Mouse (Mus musculus) monocyte, adult 2 months (primary cell): ENCODE measurements around the gene 4922502D21Rik.
A peak's percentile ranks its signal among the peaks of the same experiment; 100 is the strongest.

Source experiments
- DNase-seq, 2 experiments: peaks; one replicate each; pipeline ENCODE4 v3.0.0; 2022; ENCODE audit warnings: low spot score in 2 of 2, low read depth in 1 of 2

The 4922502D21Rik gene

GRCm38 (mm10) chr6:129314655-129315168, 16.9 kb downstream of the 4922502D21Rik start:
- no peak for DNase-seq

DNA sequence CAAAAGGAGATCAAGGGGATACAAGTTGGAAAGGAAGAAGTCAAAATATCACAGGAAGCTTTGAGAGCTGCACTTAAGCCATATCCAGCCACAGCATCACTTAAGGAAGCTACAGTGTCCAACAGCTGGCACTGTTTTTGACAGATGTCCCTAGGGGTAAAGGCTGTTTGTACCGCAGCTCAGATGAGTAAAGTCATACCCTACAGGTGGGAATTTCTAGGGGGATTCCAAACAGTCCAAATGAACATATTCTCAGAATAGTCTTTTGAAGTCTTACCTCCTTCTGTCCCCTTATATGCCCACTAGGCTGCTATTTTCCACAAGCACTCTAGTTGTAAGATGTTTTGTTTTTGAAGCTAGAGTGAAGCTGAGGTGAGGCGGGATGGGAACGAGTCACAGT, 19.1 kb downstream of the 4922502D21Rik start:
- no peak for DNase-seq

GRCm38 (mm10) chr6:129304180-129304579, 27.4 kb downstream of the 4922502D21Rik start:
- DNase-seq = no peak

DNA sequence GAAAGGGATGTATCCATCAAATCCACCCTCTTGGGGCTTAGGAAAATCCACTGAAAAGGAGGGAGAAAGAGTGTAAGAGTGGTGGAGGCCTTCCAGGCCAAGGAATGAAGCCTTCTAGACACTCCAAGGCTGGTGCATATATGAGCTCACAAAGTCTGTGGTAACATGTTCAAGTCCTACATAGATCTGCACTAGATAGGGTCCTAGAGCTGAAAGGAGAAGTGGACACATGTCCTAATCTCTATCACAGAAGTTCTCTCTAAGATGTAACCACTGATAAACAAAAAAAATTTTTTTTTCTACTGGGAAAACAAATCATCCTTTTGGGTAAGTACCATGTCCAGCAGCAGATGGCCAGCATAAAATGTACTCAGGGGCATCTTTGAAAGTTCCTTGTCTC, 42.9 kb downstream of the 4922502D21Rik start:
- DNase-seq = no peak

- peak in 1 of 2 experiments; percentile 17 for DNase-seq
Observed at GRCm38 (mm10) chr6:129284384-129285104, 47.1 kb downstream of the 4922502D21Rik start.

- DNase-seq = no peak
Observed at GRCm38 (mm10) chr6:129283271-129283670, 48.3 kb downstream of the 4922502D21Rik start.

DNA sequence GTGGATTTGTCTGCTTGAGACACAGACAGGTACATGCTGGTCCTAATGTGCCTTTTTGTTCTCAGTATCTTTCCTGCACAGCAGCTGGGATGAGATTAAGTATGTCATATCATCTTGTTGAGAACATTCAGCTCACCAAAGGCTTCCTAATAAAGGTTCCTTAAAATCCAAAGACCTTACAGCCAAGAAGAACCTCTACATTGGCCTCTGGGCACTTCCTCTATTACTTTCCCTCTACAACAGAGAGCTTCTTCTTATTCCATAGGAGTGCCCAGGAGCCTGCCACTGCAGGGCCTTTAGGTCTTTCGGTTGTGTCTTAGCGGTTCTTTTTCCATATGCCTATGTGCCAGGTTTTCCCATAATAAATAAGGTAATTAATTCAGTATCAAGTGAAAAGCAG, 55.1 kb downstream of the 4922502D21Rik start:
- no peak for DNase-seq

- DNase-seq = no peak
Observed at GRCm38 (mm10) chr6:129275624-129276203, 55.9 kb downstream of the 4922502D21Rik start.

- DNase-seq = peak in 1 of 2 experiments; percentile 38
Observed at GRCm38 (mm10) chr6:129275220-129275619, 56.4 kb downstream of the 4922502D21Rik start, which contains the start of gene Cd69. Gene Cd69, minus strand, starts transcription at chr6:129275436.

- DNase-seq = no peak
Observed at GRCm38 (mm10) chr6:129274476-129274875, 57.1 kb downstream of the 4922502D21Rik start.

GRCm38 (mm10) chr6:129273662-129274061, 57.9 kb downstream of the 4922502D21Rik start:
- no peak for DNase-seq
